Mouse (Mus musculus) cerebellum, postnatal 10 days (tissue): ENCODE measurements at regions not wholly inside any gene's neighbourhood (a gene's known extent, or its start where the extent isn't known, plus 50 kb on each side); places are given as distances from the start of the nearest gene placed in this dataset.

Experiments
- DNase-seq, 2 experiments: peaks; one replicate each; pipeline ENCODE4 v3.0.0; 2021; ENCODE audit warnings: mixed read lengths in 2 of 2

- no peak for DNase-seq
Measured at GRCm38 (mm10) chr17:14539651-14540050, 154.4 kb downstream of the Thbs2 start.

- DNase-seq, result no peak
Measured at GRCm38 (mm10) chr17:14539191-14539590, 154.8 kb downstream of the Thbs2 start.

- DNase-seq, result no peak
Measured at GRCm38 (mm10) chr17:14538527-14538926, 155.5 kb downstream of the Thbs2 start.

GRCm38 (mm10) chr17:14532979-14533314, 161.1 kb downstream of the Thbs2 start:
- no peak for DNase-seq

GRCm38 (mm10) chr17:14532298-14532978, 161.6 kb downstream of the Thbs2 start:
- peak; percentile 56 to 70 for DNase-seq

GRCm38 (mm10) chr17:14531796-14532195, 162.2 kb downstream of the Thbs2 start:
- no peak for DNase-seq

- no peak for DNase-seq
Measured at GRCm38 (mm10) chr17:14527691-14528090, 166.3 kb downstream of the Thbs2 start.

GRCm38 (mm10) chr17:14525255-14525654, 168.8 kb downstream of the Thbs2 start:
- DNase-seq, result no peak

- peak; percentile 83 to 88 for DNase-seq
Measured at GRCm38 (mm10) chr17:14524426-14525236, 169.4 kb downstream of the Thbs2 start.

GRCm38 (mm10) chr17:14522011-14522410, 172.0 kb downstream of the Thbs2 start:
- no peak for DNase-seq

- peak; percentile 91 to 94 for DNase-seq
Measured at GRCm38 (mm10) chr17:14520565-14520964, 173.5 kb downstream of the Thbs2 start.

- DNase-seq, result no peak
Measured at GRCm38 (mm10) chr17:14519367-14519766, 174.7 kb downstream of the Thbs2 start.

- no peak for DNase-seq
Measured at GRCm38 (mm10) chr17:14518216-14518615, 175.8 kb downstream of the Thbs2 start.

GRCm38 (mm10) chr17:14517368-14517767, 176.7 kb downstream of the Thbs2 start:
- DNase-seq, result no peak

GRCm38 (mm10) chr17:14516097-14516496, 177.9 kb downstream of the Thbs2 start:
- peak; percentile 80 to 83 for DNase-seq

GRCm38 (mm10) chr17:14513454-14513853, 180.6 kb downstream of the Thbs2 start:
- no peak for DNase-seq

GRCm38 (mm10) chr17:14510486-14510885, 183.5 kb downstream of the Thbs2 start:
- DNase-seq, result peak in 1 of 2 experiments; percentile 20

- no peak for DNase-seq
Measured at GRCm38 (mm10) chr17:14507111-14507510, 186.9 kb downstream of the Thbs2 start.

- DNase-seq, result no peak
Measured at GRCm38 (mm10) chr17:14506123-14506522, 187.9 kb downstream of the Thbs2 start.

- DNase-seq, result no peak
Measured at GRCm38 (mm10) chr17:14505415-14505814, 188.6 kb downstream of the Thbs2 start.

- DNase-seq, result no peak
Measured at GRCm38 (mm10) chr17:14503670-14504069, 190.4 kb downstream of the Thbs2 start.

GRCm38 (mm10) chr17:14501341-14501740, 192.7 kb downstream of the Thbs2 start:
- no peak for DNase-seq

- DNase-seq, result no peak
Measured at GRCm38 (mm10) chr17:14497086-14497485, 196.9 kb downstream of the Thbs2 start.

GRCm38 (mm10) chr17:14493751-14494320, 200.2 kb downstream of the Thbs2 start:
- no peak for DNase-seq
